Mouse (Mus musculus): ENCODE results near the gene Zbbx.

Gene Zbbx

GRCm38 (mm10) chr3:75164838-75165496, at the start of gene Zbbx:
Gene Zbbx (minus strand): TSS chr3:75165034.
- DNase-seq, result peak; percentile 15 to 25

GRCm38 (mm10) chr3:75202808-75203503, 38.1 kb upstream of the Zbbx start:
- DNase-seq, result peak in 1 of 2 experiments; percentile 44

GRCm38 (mm10) chr3:75182606-75183005, 17.8 kb upstream of the Zbbx start:
- DNase-seq, result no peak

- DNase-seq, result no peak
Observed at GRCm38 (mm10) chr3:75141876-75142275, 23.0 kb downstream of the Zbbx start.

- DNase-seq, result no peak
Observed at GRCm38 (mm10) chr3:75104867-75105266, 60.0 kb downstream of the Zbbx start.

GRCm38 (mm10) chr3:75085762-75086161, 79.1 kb downstream of the Zbbx start:
- DNase-seq, result no peak

GRCm38 (mm10) chr3:75078906-75079305, 85.9 kb downstream of the Zbbx start:
- no peak for DNase-seq

GRCm38 (mm10) chr3:75009701-75010100, 155.1 kb downstream of the Zbbx start:
- no peak for DNase-seq

Measured in lung, postnatal 4 days (tissue).